Mouse (Mus musculus) hindbrain, postnatal 0 days (tissue): ENCODE measurements around the gene Map4k1. TPM values are rescaled to one million over a fixed set of nuclear protein-coding genes. Genes with fewer than 3 reads are reported as not detected.

Experiments
- ATAC-seq: fragments of 200-750 bp; cut with Nextera tagmentation; 2 replicates; pipeline ENCODE4 v1.8.0; 2017; ENCODE audit warnings: mild to moderate bottlenecking, moderate TSS enrichment, moderate library complexity
- DNase-seq: peaks from one replicate; pipeline ENCODE4 v3.0.0-alpha.2; 2015; ENCODE audit warnings: low spot score
- H3K27ac ChIP-seq: fragments of 300-500 bp; sonication (generic); 2 replicates; pipeline ENCODE4 v1.5.1; 2014; ENCODE audit warnings: mild to moderate bottlenecking
- H3K27me3 ChIP-seq: fragments of 300-500 bp; sonication (generic); 2 replicates; pipeline ENCODE4 v1.6.1; 2014; ENCODE audit warnings: low read length, mixed read lengths; ENCODE audit not compliant: insufficient read depth
- H3K36me3 ChIP-seq: fragments of 300-500 bp; sonication (generic); 2 replicates; pipeline ENCODE4 v1.6.1; 2014; ENCODE audit warnings: low read length, mixed read lengths; ENCODE audit not compliant: insufficient read depth
- H3K4me1 ChIP-seq: fragments of 300-500 bp; sonication (generic); 2 replicates; pipeline ENCODE4 v1.6.1; 2014; ENCODE audit warnings: antibody characterized with exemption, low read length, mixed read lengths; ENCODE audit not compliant: insufficient read depth
- H3K4me2 ChIP-seq: fragments of 300-500 bp; sonication (generic); 2 replicates; pipeline ENCODE4 v1.6.1; 2014; ENCODE audit warnings: low read depth, mild to moderate bottlenecking, low read length, moderate library complexity, mixed read lengths
- H3K4me3 ChIP-seq: fragments of 300-500 bp; sonication (generic); 2 replicates; pipeline ENCODE4 v1.5.1; 2014; ENCODE audit warnings: low read length
- H3K9ac ChIP-seq: fragments of 300-500 bp; sonication (generic); replicated peaks from 2 replicates; pipeline ENCODE4 v1.6.1; 2014; ENCODE audit warnings: mild to moderate bottlenecking, low read length, moderate library complexity, mixed read lengths
- H3K9me3 ChIP-seq: fragments of 300-500 bp; sonication (generic); 2 replicates; pipeline ENCODE4 v1.6.1; 2016; ENCODE audit warnings: low read length, mixed read lengths
- CTCF ChIP-seq: IDR thresholded peaks from 2 replicates; pipeline ENCODE4 v1.5.1; 2016; ENCODE audit warnings: antibody characterized with exemption, control low read depth, low read depth
- WGBS: fragments of 180-500 bp; shearing (Covaris S2); extraction: QIAGEN DNeasy Blood & Tissue Kit; methylation state at CpG from one replicate; pipeline ENCODE4 v1.1.7; 2014; 5-methylcytosine and 5-hydroxymethylcytosine counted together
- polyA plus RNA-seq: library from polyadenylated mRNA; unstranded; fragments of >200 nt; fragmentation: Nextera tagmentation; extraction: Ambion mirVana; gene quantifications from 2 replicates; pipeline ENCODE4 v1.2.1, GENCODE M21; 2015
- total RNA-seq: library from RNA; depleted of rRNA; stranded (reverse); fragments of >200 nt; gene quantifications from 2 replicates; pipeline ENCODE4 v1.2.3, GENCODE M21; 2014; rRNA removed

Map4k1 gene
- 4.1 and 5.8 TPM in 2 replicates for total RNA-seq
- polyA plus RNA-seq: 12.5 and 15.0 TPM in 2 replicates

DNA sequence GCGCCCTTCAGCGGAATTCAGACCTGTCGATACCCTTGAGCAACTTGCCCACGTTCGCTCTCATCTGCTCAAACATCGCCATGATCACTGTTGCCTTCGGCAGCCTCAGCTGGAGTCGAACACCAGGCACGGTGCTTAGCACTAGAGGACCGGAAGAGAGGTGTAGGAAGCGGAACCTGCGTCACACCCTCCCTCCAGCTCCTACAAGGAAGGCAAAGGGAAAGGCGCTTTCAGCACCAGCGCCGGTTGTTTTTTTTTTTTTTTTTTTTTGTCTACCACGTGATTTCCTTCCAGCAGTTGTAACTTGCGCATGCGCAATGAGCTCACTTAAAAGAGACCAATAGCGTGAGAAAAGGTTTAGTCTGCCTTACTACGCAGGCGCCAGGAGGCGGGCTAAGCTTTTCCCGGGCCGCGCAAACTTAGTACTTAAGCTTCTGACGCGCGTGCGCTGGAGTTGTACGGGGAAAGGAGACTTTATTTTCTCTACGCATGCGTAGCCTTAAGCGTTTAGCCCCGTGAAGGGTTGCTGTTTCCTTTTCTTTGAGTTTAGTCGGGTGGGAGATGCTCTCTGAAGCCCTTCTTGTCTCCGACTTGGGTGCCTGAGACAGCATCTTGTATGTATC, at the start of gene Map4k1, which contains the start of gene Eif3k:
Map4k1 (plus strand) TSS at position 400 of the 623 bp plus-strand sequence.
Eif3k (minus strand) TSS at position 214 of the 623 bp plus-strand sequence.
- no peaks in the 10 kb centered on the region for H3K9me3 ChIP-seq
- peak within 1 kb of the TSS; percentile 76 for H3K27ac ChIP-seq
- under 1% methylated on average over 36 of the region's 36 CpGs for WGBS
- TF ChIP-seq CTCF: peak; percentile 27; the same call in 1 of the 2 replicates
- H3K27me3 ChIP-seq: no peaks in the 10 kb centered on the region
- DNase-seq (peak; percentile 100), ATAC-seq (peak; percentile 97)
- peak within 1 kb of the TSS; percentile 75 for H3K9ac ChIP-seq
- H3K4me1 ChIP-seq: peaks cover 4% of the 10 kb centered on the region; the same call in 1 of the 2 replicates
- peaks cover 24% of the 10 kb centered on the region for H3K36me3 ChIP-seq
- peak within 1 kb of the TSS; percentile 76 for H3K4me3 ChIP-seq
- H3K4me2 ChIP-seq: peak within 1 kb of the TSS; percentile 97

DNA sequence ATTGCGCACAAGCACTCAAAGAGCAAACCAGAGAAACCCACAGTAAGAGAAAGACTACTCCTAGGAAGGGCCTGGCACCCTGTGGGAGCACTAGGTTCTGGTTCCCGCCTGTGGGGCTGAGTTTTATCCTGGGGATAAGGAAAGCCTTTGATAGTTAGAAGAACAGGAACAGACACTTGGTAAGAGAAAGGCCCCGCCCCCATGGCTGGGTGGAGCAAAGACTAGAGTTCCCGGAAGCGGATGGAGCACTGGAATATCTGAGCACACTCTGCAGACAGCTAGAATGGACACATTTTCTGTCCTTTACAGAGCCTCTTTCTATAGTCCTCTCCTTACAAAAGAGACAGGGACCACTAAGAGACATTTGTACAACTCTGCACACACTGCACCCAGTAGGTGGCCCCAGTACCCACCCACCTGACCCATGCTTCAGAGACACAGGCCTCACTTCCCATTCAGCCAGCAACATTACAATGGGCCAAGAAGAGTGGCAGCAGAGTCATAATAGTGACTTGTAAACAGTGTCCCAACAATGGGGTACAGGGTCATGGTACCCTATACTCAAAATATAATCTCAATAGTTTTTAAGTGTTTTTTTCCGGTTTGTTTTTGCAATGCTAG, 49.3 kb upstream of the Map4k1 start:
- no peak for TF ChIP-seq CTCF
- H3K36me3 ChIP-seq: no peaks in the 10 kb centered on the region
- H3K27me3 ChIP-seq: no peaks in the 10 kb centered on the region
- ATAC-seq: no peak
- H3K4me2 ChIP-seq: no peak overlapping the region
- H3K9me3 ChIP-seq: no peaks in the 10 kb centered on the region
- DNase-seq: no peak
- no peaks in the 10 kb centered on the region for H3K4me1 ChIP-seq
- no peak overlapping the region for H3K27ac ChIP-seq
- no peak overlapping the region for H3K9ac ChIP-seq
- 83% methylated on average over 6 of the region's 6 CpGs for WGBS
- no peak overlapping the region for H3K4me3 ChIP-seq

DNA sequence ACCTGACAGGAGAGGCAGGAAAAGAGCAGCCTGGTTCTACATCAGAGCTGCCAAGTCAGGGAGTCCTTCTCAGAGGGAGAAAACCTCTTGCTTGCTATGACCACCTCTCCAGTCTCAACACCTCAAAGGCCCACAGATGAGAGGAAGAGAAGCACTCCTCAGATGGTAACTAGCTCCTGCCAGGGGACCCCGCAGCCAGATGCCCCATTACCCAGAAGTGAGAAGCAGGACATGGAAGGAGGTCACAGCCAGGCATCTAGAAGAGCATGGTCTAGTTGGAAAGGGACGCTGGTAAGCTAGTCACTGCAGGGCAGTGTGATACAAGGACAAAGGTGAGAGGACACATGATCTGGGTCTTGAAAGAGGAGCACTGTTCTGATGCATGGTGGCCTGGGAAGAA, 48.0 kb upstream of the Map4k1 start:
- Histone ChIP-seq H3K27ac (no peak overlapping the region), H3K9me3 (no peaks in the 10 kb centered on the region), H3K9ac (no peak overlapping the region), H3K27me3 (no peaks in the 10 kb centered on the region), H3K36me3 (no peaks in the 10 kb centered on the region), H3K4me1 (no peaks in the 10 kb centered on the region), H3K4me3 (no peak overlapping the region), H3K4me2 (no peak overlapping the region)
- TF ChIP-seq CTCF: no peak
- ATAC-seq (no peak), DNase-seq (no peak)
- WGBS: 90% methylated on average over 2 of the region's 2 CpGs

DNA sequence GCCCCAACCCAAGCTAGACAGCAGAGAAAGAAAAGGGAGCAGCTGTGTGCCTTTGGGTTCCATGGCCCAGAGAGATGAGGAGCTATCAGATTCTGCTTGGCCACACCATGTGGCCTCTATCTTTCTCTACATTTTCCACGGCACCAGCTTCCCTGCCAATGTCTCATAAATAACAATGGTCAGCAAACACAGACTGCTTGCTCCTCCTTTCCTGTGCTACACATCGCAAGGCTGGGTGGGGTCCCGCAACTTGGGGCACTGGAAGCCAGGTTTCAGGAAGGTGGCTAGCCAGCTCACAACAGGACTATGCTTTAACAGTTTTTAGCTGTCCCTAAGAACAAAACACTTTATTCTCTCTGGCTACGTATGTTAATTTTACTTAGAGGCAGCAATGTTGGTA, 45.1 kb upstream of the Map4k1 start:
- TF ChIP-seq CTCF: no peak
- 57% methylated on average over 4 of the region's 4 CpGs for WGBS
- Histone ChIP-seq H3K27me3 (no peaks in the 10 kb centered on the region), H3K4me1 (no peaks in the 10 kb centered on the region), H3K36me3 (no peaks in the 10 kb centered on the region), H3K9me3 (no peaks in the 10 kb centered on the region), H3K4me3 (no peak overlapping the region), H3K9ac (0 out of 2 replicates have a peak overlapping the region, but pooled peaks have one; percentile 1), H3K4me2 (no peak overlapping the region), H3K27ac (peak overlapping the region; percentile 20; the same call in 1 of the 2 replicates)
- no peak for ATAC-seq
- no peak for DNase-seq

- WGBS: 54% methylated on average over 4 of the region's 4 CpGs
- H3K4me1 ChIP-seq: no peaks in the 10 kb centered on the region
- no peaks in the 10 kb centered on the region for H3K36me3 ChIP-seq
- no peak for TF ChIP-seq CTCF
- H3K9ac ChIP-seq: no peak overlapping the region
- H3K27ac ChIP-seq: peak overlapping the region; percentile 17; the same call in 1 of the 2 replicates
- H3K4me2 ChIP-seq: no peak overlapping the region
- ATAC-seq (peak; percentile 86), DNase-seq (peak; percentile 38)
- H3K4me3 ChIP-seq: no peak overlapping the region
- H3K27me3 ChIP-seq: no peaks in the 10 kb centered on the region
- no peaks in the 10 kb centered on the region for H3K9me3 ChIP-seq
These were observed 43.2 kb upstream of the Map4k1 start for GRCm38 (mm10) chr7:28938654-28939053.

DNA sequence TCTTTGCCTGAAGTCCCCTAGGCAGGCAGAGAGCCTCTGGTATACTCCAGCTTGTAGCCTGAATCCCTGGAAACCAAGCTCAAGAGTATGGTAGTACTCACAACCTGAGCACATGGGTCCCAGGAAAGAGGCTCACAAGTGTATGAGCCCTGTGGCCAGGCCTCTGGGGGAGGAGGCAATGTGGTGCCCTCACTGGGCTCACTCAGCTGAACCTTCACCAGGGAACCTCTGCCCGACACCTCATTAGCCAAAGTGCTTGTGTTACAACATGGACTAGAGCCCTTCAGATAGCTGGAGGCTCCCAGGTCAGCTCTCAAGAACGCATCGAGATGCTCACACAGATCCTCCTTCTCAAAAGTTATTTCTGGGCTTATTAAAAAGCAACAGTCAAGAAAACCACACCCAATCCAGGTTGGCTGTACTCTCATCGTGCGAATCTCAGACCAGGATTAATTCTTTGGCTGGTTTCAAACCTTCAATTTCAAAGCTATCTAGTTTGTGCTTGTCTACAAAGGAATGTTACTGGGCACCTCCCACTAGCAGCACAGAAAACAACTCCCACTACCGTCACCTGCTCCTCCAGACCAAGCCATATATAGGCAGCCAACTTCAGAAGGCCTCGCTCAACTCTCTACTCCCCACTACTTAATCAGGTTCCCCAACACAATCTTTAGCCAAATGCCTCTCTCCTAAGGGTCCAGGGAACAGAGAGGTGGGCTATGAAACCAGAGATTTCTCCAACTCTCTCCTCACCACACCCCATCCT, 42.2 kb upstream of the Map4k1 start:
- no peak for ATAC-seq
- Histone ChIP-seq H3K4me1 (no peaks in the 10 kb centered on the region), H3K9me3 (no peaks in the 10 kb centered on the region), H3K27ac (0 out of 2 replicates have a peak overlapping the region, but pooled peaks have one; percentile 17), H3K36me3 (no peaks in the 10 kb centered on the region), H3K4me3 (no peak overlapping the region), H3K4me2 (no peak overlapping the region), H3K27me3 (no peaks in the 10 kb centered on the region), H3K9ac (no peak overlapping the region)
- WGBS: 85% methylated on average over 7 of the region's 7 CpGs
- no peak for TF ChIP-seq CTCF
- no peak for DNase-seq
